Mouse (Mus musculus) forebrain, embryonic 15.5 days (tissue): ENCODE data around the gene Kcnab1. TPM values are rescaled to one million over a fixed set of nuclear protein-coding genes. Genes with fewer than 3 reads are reported as not detected.

ENCODE experiments used
- ATAC-seq: fragments of 200-750 bp; cut with Nextera tagmentation; replicated peaks from 2 replicates; pipeline ENCODE4 v1.8.0; 2017; ENCODE audit warnings: mild to moderate bottlenecking, moderate TSS enrichment, moderate library complexity
- H3K27ac ChIP-seq: fragments of 300-500 bp; sonication (generic); replicated peaks from 2 replicates; pipeline ENCODE4 v1.5.1; 2015; ENCODE audit warnings: mild to moderate bottlenecking, inconsistent platforms
- H3K27me3 ChIP-seq: fragments of 300-500 bp; sonication (generic); 2 replicates; pipeline ENCODE4 v1.6.1; 2015; ENCODE audit warnings: inconsistent platforms
- H3K36me3 ChIP-seq: fragments of 300-500 bp; sonication (generic); 2 replicates; pipeline ENCODE4 v1.6.1; 2015; ENCODE audit warnings: mild to moderate bottlenecking, inconsistent platforms
- H3K4me1 ChIP-seq: fragments of 300-500 bp; sonication (generic); 2 replicates; pipeline ENCODE4 v1.6.1; 2015; ENCODE audit warnings: inconsistent platforms
- H3K4me2 ChIP-seq: fragments of 300-500 bp; sonication (generic); replicated peaks from 2 replicates; pipeline ENCODE4 v1.6.1; 2015; ENCODE audit warnings: mild to moderate bottlenecking, inconsistent platforms
- H3K4me3 ChIP-seq: fragments of 300-500 bp; sonication (generic); 2 replicates; pipeline ENCODE4 v1.5.1; 2015; ENCODE audit warnings: mild to moderate bottlenecking, inconsistent platforms
- H3K9ac ChIP-seq: fragments of 300-500 bp; sonication (generic); replicated peaks from 2 replicates; pipeline ENCODE4 v1.6.1; 2015; ENCODE audit warnings: mild to moderate bottlenecking, inconsistent platforms
- H3K9me3 ChIP-seq: fragments of 300-500 bp; sonication (generic); 2 replicates; pipeline ENCODE4 v1.6.1; 2016; ENCODE audit warnings: inconsistent platforms
- WGBS: fragments of 180-500 bp; shearing (Covaris S2); methylation state at CpG from one replicate; pipeline ENCODE4 v1.1.7; 2015; ENCODE audit warnings: mixed read lengths; 5-methylcytosine and 5-hydroxymethylcytosine counted together
- polyA plus RNA-seq: library from polyadenylated mRNA; unstranded; fragments of >200 nt; fragmentation: Nextera tagmentation; extraction: Ambion mirVana; gene quantifications from 2 replicates; pipeline ENCODE4 v1.2.1, GENCODE M21; 2015

Kcnab1 gene
- polyA plus RNA-seq, 1 experiment from 2014 or later = 6.5 TPM

GRCm38 (mm10) chr3:65273317-65273716 is 164.1 kb downstream of the Kcnab1 start:
- H3K4me3 ChIP-seq = no peak overlapping the region
- H3K4me1 ChIP-seq = no peaks in the 10 kb centered on the region
- H3K36me3 ChIP-seq = no peaks in the 10 kb centered on the region
- no peaks in the 10 kb centered on the region for H3K27me3 ChIP-seq
- no peak overlapping the region for H3K27ac ChIP-seq
- H3K4me2 ChIP-seq = no peak overlapping the region
- no peak overlapping the region for H3K9ac ChIP-seq
- H3K9me3 ChIP-seq = no peaks in the 10 kb centered on the region
- WGBS = 59% methylated on average over 1 of the region's 1 CpGs
- ATAC-seq = no peak

DNA sequence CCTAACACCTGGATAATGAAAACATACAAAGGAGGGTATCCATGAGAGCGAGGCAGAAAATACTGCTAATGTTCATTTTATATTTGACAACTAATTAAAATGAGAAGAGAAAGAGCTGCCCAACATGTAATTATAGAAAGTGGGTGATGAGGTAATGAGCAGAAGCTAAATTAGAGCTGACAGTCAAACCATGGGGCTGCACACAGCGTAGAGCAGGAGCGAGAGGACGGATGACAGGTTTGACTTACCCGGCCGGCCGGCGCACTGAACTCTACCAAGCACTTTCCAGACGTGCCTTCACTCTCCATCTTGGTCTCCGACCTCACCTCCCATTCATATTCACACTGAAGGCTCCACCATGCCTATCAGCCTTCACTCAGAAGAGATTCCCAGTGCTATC is 168.6 kb downstream of the Kcnab1 start:
- H3K36me3 ChIP-seq = no peaks in the 10 kb centered on the region
- H3K4me1 ChIP-seq = no peaks in the 10 kb centered on the region
- no peak overlapping the region for H3K27ac ChIP-seq
- peak; percentile 63 for ATAC-seq
- no peaks in the 10 kb centered on the region for H3K27me3 ChIP-seq
- H3K9me3 ChIP-seq = no peaks in the 10 kb centered on the region
- H3K9ac ChIP-seq = no peak overlapping the region
- WGBS = 61% methylated on average over 10 of the region's 10 CpGs
- H3K4me2 ChIP-seq = no peak overlapping the region
- no peak overlapping the region for H3K4me3 ChIP-seq

DNA sequence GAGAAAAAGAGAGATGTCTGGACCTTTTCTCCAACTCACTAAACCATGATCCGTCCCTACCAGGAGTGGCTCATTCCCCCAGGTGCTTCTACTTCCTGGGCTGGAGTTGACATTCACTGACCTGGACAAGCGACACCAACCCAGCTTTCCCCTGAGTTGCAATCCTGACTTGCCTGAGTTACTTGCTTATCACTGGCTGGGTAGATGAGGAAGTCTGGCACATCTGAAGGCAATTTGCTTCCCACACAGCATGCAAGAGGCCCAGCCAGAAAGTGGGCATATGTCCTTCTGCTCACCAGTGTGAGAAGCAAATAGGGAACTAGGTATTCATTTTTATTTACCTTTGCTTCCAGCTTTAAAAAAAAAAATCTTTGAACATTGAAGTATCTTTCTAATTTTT is 174.2 kb downstream of the Kcnab1 start:
- Histone ChIP-seq H3K27me3 (no peaks in the 10 kb centered on the region), H3K36me3 (no peaks in the 10 kb centered on the region), H3K4me1 (no peaks in the 10 kb centered on the region), H3K9me3 (no peaks in the 10 kb centered on the region), H3K9ac (no peak overlapping the region), H3K27ac (no peak overlapping the region), H3K4me3 (no peak overlapping the region), H3K4me2 (no peak overlapping the region)
- WGBS = 91% methylated on average over 2 of the region's 2 CpGs
- ATAC-seq = no peak

DNA sequence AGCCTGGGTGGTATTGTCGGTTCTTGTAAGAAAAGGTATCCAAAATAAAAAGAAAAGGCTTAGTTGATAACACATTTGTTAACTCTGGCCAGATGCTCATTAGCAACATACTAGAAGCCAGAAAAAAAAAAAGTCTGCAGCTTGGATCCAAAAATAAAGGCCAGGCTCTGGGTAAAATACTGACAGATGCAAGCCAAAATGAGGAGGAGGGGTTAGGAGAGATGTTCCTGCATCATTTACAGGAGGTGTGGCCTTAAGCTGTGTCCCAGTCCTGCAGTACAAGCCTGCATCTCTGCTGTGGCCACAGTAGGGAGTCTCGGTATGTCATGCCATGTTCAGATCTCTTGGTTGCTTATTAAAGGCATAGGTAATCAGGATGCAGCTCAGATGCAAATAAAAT is 179.8 kb downstream of the Kcnab1 start:
- Histone ChIP-seq H3K4me3 (no peak overlapping the region), H3K36me3 (no peaks in the 10 kb centered on the region), H3K27me3 (no peaks in the 10 kb centered on the region), H3K27ac (no peak overlapping the region), H3K9me3 (no peaks in the 10 kb centered on the region), H3K4me2 (no peak overlapping the region), H3K9ac (no peak overlapping the region), H3K4me1 (no peaks in the 10 kb centered on the region)
- ATAC-seq = no peak
- 71% methylated on average over 2 of the region's 2 CpGs for WGBS

GRCm38 (mm10) chr3:65296996-65297395 is 187.8 kb downstream of the Kcnab1 start:
- 30% methylated on average over 4 of the region's 4 CpGs for WGBS
- H3K4me1 ChIP-seq = no peaks in the 10 kb centered on the region
- H3K27ac ChIP-seq = no peak overlapping the region
- no peak overlapping the region for H3K9ac ChIP-seq
- no peaks in the 10 kb centered on the region for H3K9me3 ChIP-seq
- no peak overlapping the region for H3K4me3 ChIP-seq
- H3K36me3 ChIP-seq = no peaks in the 10 kb centered on the region
- no peaks in the 10 kb centered on the region for H3K27me3 ChIP-seq
- H3K4me2 ChIP-seq = no peak overlapping the region
- no peak for ATAC-seq

DNA sequence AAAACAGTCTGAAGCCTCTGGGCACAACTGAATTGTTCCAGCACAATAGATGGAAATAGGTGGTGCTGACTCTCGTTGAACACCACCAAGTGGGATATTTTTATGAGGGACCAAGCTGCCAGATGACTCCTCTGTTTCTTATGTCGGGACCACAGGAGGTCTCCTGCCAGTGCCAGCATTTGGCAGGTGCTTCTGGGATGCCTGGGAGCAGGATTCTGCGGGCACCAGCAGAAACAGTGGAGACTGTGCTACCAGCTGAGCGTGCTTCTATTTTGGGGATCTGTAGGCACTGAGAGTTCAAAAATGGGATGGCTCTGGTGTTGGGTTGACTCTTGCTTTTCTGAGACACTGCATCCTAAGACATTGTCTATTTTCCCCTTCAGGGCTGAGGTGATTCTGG is 190.0 kb downstream of the Kcnab1 start:
- H3K36me3 ChIP-seq = no peaks in the 10 kb centered on the region
- WGBS = 79% methylated on average over 4 of the region's 4 CpGs
- no peaks in the 10 kb centered on the region for H3K27me3 ChIP-seq
- 0 out of 2 replicates have a peak, but pooled peaks cover 4% of the 10 kb centered on the region for H3K4me1 ChIP-seq
- no peak overlapping the region for H3K4me2 ChIP-seq
- no peak overlapping the region for H3K9ac ChIP-seq
- H3K27ac ChIP-seq = no peak overlapping the region
- no peak overlapping the region for H3K4me3 ChIP-seq
- no peaks in the 10 kb centered on the region for H3K9me3 ChIP-seq
- ATAC-seq = no peak

DNA sequence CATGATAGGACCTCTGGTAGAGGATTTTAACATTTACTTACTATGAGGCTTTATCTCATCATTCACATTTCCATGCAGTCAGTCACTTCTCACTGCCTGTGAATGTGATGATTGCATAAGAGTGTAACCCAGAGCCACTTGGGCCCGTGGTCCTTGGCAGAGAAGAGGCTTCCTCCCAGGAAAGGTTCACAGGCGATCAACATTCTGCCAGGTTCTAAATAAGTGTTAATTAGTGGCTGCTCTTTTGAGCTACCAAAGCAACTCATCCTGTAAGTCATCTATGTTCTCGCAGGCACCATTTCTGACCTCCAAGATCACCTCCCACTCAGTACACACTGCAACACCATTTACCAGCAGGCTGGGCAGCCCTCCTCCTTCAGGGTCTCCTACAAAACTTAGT is 192.3 kb downstream of the Kcnab1 start:
- no peaks in the 10 kb centered on the region for H3K27me3 ChIP-seq
- ATAC-seq = no peak
- H3K9me3 ChIP-seq = no peaks in the 10 kb centered on the region
- H3K4me2 ChIP-seq = no peak overlapping the region
- 0 out of 2 replicates have a peak, but pooled peaks cover 4% of the 10 kb centered on the region for H3K4me1 ChIP-seq
- no peaks in the 10 kb centered on the region for H3K36me3 ChIP-seq
- 44% methylated on average over 3 of the region's 3 CpGs for WGBS
- H3K27ac ChIP-seq = no peak overlapping the region
- no peak overlapping the region for H3K4me3 ChIP-seq
- H3K9ac ChIP-seq = no peak overlapping the region

DNA sequence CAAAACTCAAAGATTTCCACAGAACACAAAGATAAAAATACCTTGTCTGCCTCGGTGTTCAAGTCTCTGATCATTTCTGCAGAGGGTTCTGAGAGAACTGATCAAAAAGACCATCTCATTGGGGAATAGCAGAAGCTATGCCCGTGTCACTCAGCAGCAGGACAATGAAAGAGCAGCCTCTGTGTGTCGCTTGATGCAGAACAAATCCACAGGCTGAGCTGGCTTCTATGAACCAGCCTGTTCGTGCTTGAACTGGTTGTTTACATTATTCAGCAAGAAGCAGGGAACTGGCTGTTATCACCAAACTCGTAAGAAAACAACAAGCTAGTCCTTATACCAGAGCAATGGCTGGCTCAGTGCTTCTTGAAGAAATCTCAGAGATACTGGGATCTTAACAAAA is 193.4 kb downstream of the Kcnab1 start:
- H3K9me3 ChIP-seq = no peaks in the 10 kb centered on the region
- H3K27ac ChIP-seq = no peak overlapping the region
- H3K4me1 ChIP-seq = 0 out of 2 replicates have a peak, but pooled peaks cover 4% of the 10 kb centered on the region
- no peak overlapping the region for H3K4me2 ChIP-seq
- H3K9ac ChIP-seq = no peak overlapping the region
- H3K4me3 ChIP-seq = no peak overlapping the region
- peak; percentile 71; the same call in 1 of the 2 replicates for ATAC-seq
- no peaks in the 10 kb centered on the region for H3K36me3 ChIP-seq
- H3K27me3 ChIP-seq = no peaks in the 10 kb centered on the region
- 9% methylated on average over 5 of the region's 5 CpGs for WGBS

GRCm38 (mm10) chr3:65315837-65316236 is 206.7 kb downstream of the Kcnab1 start:
- Histone ChIP-seq H3K4me1 (no peaks in the 10 kb centered on the region), H3K4me2 (no peak overlapping the region), H3K27ac (no peak overlapping the region), H3K9me3 (no peaks in the 10 kb centered on the region), H3K9ac (no peak overlapping the region), H3K27me3 (no peaks in the 10 kb centered on the region), H3K36me3 (no peaks in the 10 kb centered on the region), H3K4me3 (no peak overlapping the region)
- WGBS = 58% methylated on average over 6 of the region's 6 CpGs
- no peak for ATAC-seq

- Histone ChIP-seq H3K4me3 (no peak overlapping the region), H3K36me3 (no peaks in the 10 kb centered on the region), H3K4me1 (peaks cover 4% of the 10 kb centered on the region; the same call in 1 of the 2 replicates), H3K27ac (no peak overlapping the region), H3K27me3 (no peaks in the 10 kb centered on the region), H3K4me2 (no peak overlapping the region), H3K9ac (no peak overlapping the region), H3K9me3 (no peaks in the 10 kb centered on the region)
- no peak for ATAC-seq
Observed at GRCm38 (mm10) chr3:65316738-65317137, 207.6 kb downstream of the Kcnab1 start.

GRCm38 (mm10) chr3:65317876-65318537 is 208.8 kb downstream of the Kcnab1 start:
- 42% methylated on average over 10 of the region's 10 CpGs for WGBS
- H3K4me3 ChIP-seq = no peak overlapping the region
- no peaks in the 10 kb centered on the region for H3K27me3 ChIP-seq
- H3K4me2 ChIP-seq = no peak overlapping the region
- no peak overlapping the region for H3K9ac ChIP-seq
- H3K4me1 ChIP-seq = peaks cover 11% of the 10 kb centered on the region
- H3K9me3 ChIP-seq = no peaks in the 10 kb centered on the region
- H3K27ac ChIP-seq = no peak overlapping the region
- no peak for ATAC-seq
- no peaks in the 10 kb centered on the region for H3K36me3 ChIP-seq

GRCm38 (mm10) chr3:65319248-65320008 is 210.2 kb downstream of the Kcnab1 start:
- no peak overlapping the region for H3K9ac ChIP-seq
- no peak for ATAC-seq
- no peaks in the 10 kb centered on the region for H3K36me3 ChIP-seq
- H3K27me3 ChIP-seq = no peaks in the 10 kb centered on the region
- no peak overlapping the region for H3K27ac ChIP-seq
- H3K4me1 ChIP-seq = peaks cover 11% of the 10 kb centered on the region
- H3K9me3 ChIP-seq = no peaks in the 10 kb centered on the region
- WGBS = 71% methylated on average over 7 of the region's 7 CpGs
- H3K4me3 ChIP-seq = no peak overlapping the region
- H3K4me2 ChIP-seq = no peak overlapping the region
